Mouse (Mus musculus) forebrain, embryonic 15.5 days (tissue): ENCODE measurements around the gene Stk24. TPM values are rescaled to one million over a fixed set of nuclear protein-coding genes. Genes with fewer than 3 reads are reported as not detected.

Experiments used
- ATAC-seq: fragments of 200-750 bp; cut with Nextera tagmentation; replicated peaks from 2 replicates; pipeline ENCODE4 v1.8.0; 2017; ENCODE audit warnings: mild to moderate bottlenecking, moderate TSS enrichment, moderate library complexity
- H3K27ac ChIP-seq: fragments of 300-500 bp; sonication (generic); replicated peaks from 2 replicates; pipeline ENCODE4 v1.5.1; 2015; ENCODE audit warnings: mild to moderate bottlenecking, inconsistent platforms
- H3K27me3 ChIP-seq: fragments of 300-500 bp; sonication (generic); 2 replicates; pipeline ENCODE4 v1.6.1; 2015; ENCODE audit warnings: inconsistent platforms
- H3K36me3 ChIP-seq: fragments of 300-500 bp; sonication (generic); 2 replicates; pipeline ENCODE4 v1.6.1; 2015; ENCODE audit warnings: mild to moderate bottlenecking, inconsistent platforms
- H3K4me1 ChIP-seq: fragments of 300-500 bp; sonication (generic); 2 replicates; pipeline ENCODE4 v1.6.1; 2015; ENCODE audit warnings: inconsistent platforms
- H3K4me2 ChIP-seq: fragments of 300-500 bp; sonication (generic); replicated peaks from 2 replicates; pipeline ENCODE4 v1.6.1; 2015; ENCODE audit warnings: mild to moderate bottlenecking, inconsistent platforms
- H3K4me3 ChIP-seq: fragments of 300-500 bp; sonication (generic); 2 replicates; pipeline ENCODE4 v1.5.1; 2015; ENCODE audit warnings: mild to moderate bottlenecking, inconsistent platforms
- H3K9ac ChIP-seq: fragments of 300-500 bp; sonication (generic); replicated peaks from 2 replicates; pipeline ENCODE4 v1.6.1; 2015; ENCODE audit warnings: mild to moderate bottlenecking, inconsistent platforms
- H3K9me3 ChIP-seq: fragments of 300-500 bp; sonication (generic); 2 replicates; pipeline ENCODE4 v1.6.1; 2016; ENCODE audit warnings: inconsistent platforms
- WGBS: fragments of 180-500 bp; shearing (Covaris S2); methylation state at CpG from one replicate; pipeline ENCODE4 v1.1.7; 2015; ENCODE audit warnings: mixed read lengths; 5-methylcytosine and 5-hydroxymethylcytosine counted together
- polyA plus RNA-seq: library from polyadenylated mRNA; unstranded; fragments of >200 nt; fragmentation: Nextera tagmentation; extraction: Ambion mirVana; gene quantifications from 2 replicates; pipeline ENCODE4 v1.2.1, GENCODE M21; 2015

Stk24 gene
- polyA plus RNA-seq, 1 experiment from 2014 or later: 24.4 TPM

GRCm38 (mm10) chr14:121298537-121298936 lies 81.3 kb downstream of the Stk24 start:
- H3K27me3 ChIP-seq: no peaks in the 10 kb centered on the region
- H3K4me2 ChIP-seq: no peak overlapping the region
- peaks cover 6% of the 10 kb centered on the region; the same call in 1 of the 2 replicates for H3K4me1 ChIP-seq
- ATAC-seq: no peak
- no peak overlapping the region for H3K9ac ChIP-seq
- no peak overlapping the region for H3K4me3 ChIP-seq
- no peaks in the 10 kb centered on the region for H3K9me3 ChIP-seq
- H3K36me3 ChIP-seq: peaks cover 11% of the 10 kb centered on the region; the same call in 1 of the 2 replicates
- WGBS: 94% methylated on average over 5 of the region's 5 CpGs
- H3K27ac ChIP-seq: no peak overlapping the region

GRCm38 (mm10) chr14:121297103-121297502 lies 82.7 kb downstream of the Stk24 start:
- no peak overlapping the region for H3K9ac ChIP-seq
- no peak overlapping the region for H3K4me2 ChIP-seq
- H3K4me1 ChIP-seq: 0 out of 2 replicates have a peak, but pooled peaks cover 4% of the 10 kb centered on the region
- 72% methylated on average over 6 of the region's 6 CpGs for WGBS
- no peak overlapping the region for H3K4me3 ChIP-seq
- H3K9me3 ChIP-seq: no peaks in the 10 kb centered on the region
- H3K27ac ChIP-seq: peak overlapping the region; percentile 9; the same call in 1 of the 2 replicates
- no peaks in the 10 kb centered on the region for H3K27me3 ChIP-seq
- peaks cover 13% of the 10 kb centered on the region; the same call in 1 of the 2 replicates for H3K36me3 ChIP-seq
- ATAC-seq: no peak

GRCm38 (mm10) chr14:121294484-121294883 lies 85.3 kb downstream of the Stk24 start:
- Histone ChIP-seq H3K27ac (no peak overlapping the region), H3K36me3 (peaks cover 9% of the 10 kb centered on the region; the same call in 1 of the 2 replicates), H3K4me2 (no peak overlapping the region), H3K9ac (no peak overlapping the region), H3K4me3 (no peak overlapping the region), H3K4me1 (0 out of 2 replicates have a peak, but pooled peaks cover 4% of the 10 kb centered on the region), H3K27me3 (no peaks in the 10 kb centered on the region), H3K9me3 (no peaks in the 10 kb centered on the region)
- 91% methylated on average over 12 of the region's 12 CpGs for WGBS
- no peak for ATAC-seq

GRCm38 (mm10) chr14:121292391-121292790 lies 87.4 kb downstream of the Stk24 start:
- H3K9me3 ChIP-seq: no peaks in the 10 kb centered on the region
- WGBS: 95% methylated on average over 3 of the region's 3 CpGs
- H3K4me2 ChIP-seq: no peak overlapping the region
- ATAC-seq: no peak
- no peak overlapping the region for H3K4me3 ChIP-seq
- H3K36me3 ChIP-seq: peaks cover 9% of the 10 kb centered on the region; the same call in 1 of the 2 replicates
- H3K27me3 ChIP-seq: no peaks in the 10 kb centered on the region
- no peak overlapping the region for H3K27ac ChIP-seq
- 0 out of 2 replicates have a peak, but pooled peaks cover 2% of the 10 kb centered on the region for H3K4me1 ChIP-seq
- no peak overlapping the region for H3K9ac ChIP-seq

- Histone ChIP-seq H3K4me1 (no peaks in the 10 kb centered on the region), H3K4me3 (no peak overlapping the region), H3K9me3 (no peaks in the 10 kb centered on the region), H3K36me3 (peaks cover 9% of the 10 kb centered on the region; the same call in 1 of the 2 replicates), H3K27me3 (no peaks in the 10 kb centered on the region), H3K4me2 (no peak overlapping the region), H3K27ac (no peak overlapping the region), H3K9ac (no peak overlapping the region)
- 80% methylated on average over 8 of the region's 8 CpGs for WGBS
- no peak for ATAC-seq
Observed at GRCm38 (mm10) chr14:121291881-121292280, 87.9 kb downstream of the Stk24 start.

- Histone ChIP-seq H3K9me3 (no peaks in the 10 kb centered on the region), H3K9ac (no peak overlapping the region), H3K36me3 (peaks cover 45% of the 10 kb centered on the region), H3K4me2 (no peak overlapping the region), H3K27me3 (no peaks in the 10 kb centered on the region), H3K27ac (no peak overlapping the region), H3K4me3 (no peak overlapping the region), H3K4me1 (no peaks in the 10 kb centered on the region)
- no peak for ATAC-seq
- 93% methylated on average over 14 of the region's 14 CpGs for WGBS
Observed at GRCm38 (mm10) chr14:121285379-121286120, 94.3 kb downstream of the Stk24 start.

GRCm38 (mm10) chr14:121281336-121281710 lies 98.5 kb downstream of the Stk24 start:
- no peak for ATAC-seq
- H3K4me1 ChIP-seq: no peaks in the 10 kb centered on the region
- no peak overlapping the region for H3K27ac ChIP-seq
- H3K4me3 ChIP-seq: no peak overlapping the region
- H3K27me3 ChIP-seq: no peaks in the 10 kb centered on the region
- H3K9me3 ChIP-seq: no peaks in the 10 kb centered on the region
- no peak overlapping the region for H3K4me2 ChIP-seq
- H3K36me3 ChIP-seq: peaks cover 56% of the 10 kb centered on the region
- H3K9ac ChIP-seq: no peak overlapping the region

- Histone ChIP-seq H3K4me1 (no peaks in the 10 kb centered on the region), H3K27me3 (no peaks in the 10 kb centered on the region), H3K4me2 (no peak overlapping the region), H3K27ac (no peak overlapping the region), H3K9me3 (no peaks in the 10 kb centered on the region), H3K9ac (no peak overlapping the region), H3K36me3 (peaks cover 56% of the 10 kb centered on the region), H3K4me3 (no peak overlapping the region)
- 75% methylated on average over 16 of the region's 16 CpGs for WGBS
- no peak for ATAC-seq
Observed at GRCm38 (mm10) chr14:121280601-121281335, 99.0 kb downstream of the Stk24 start.

GRCm38 (mm10) chr14:121279106-121279505 lies 100.7 kb downstream of the Stk24 start:
- Histone ChIP-seq H3K27me3 (no peaks in the 10 kb centered on the region), H3K9ac (no peak overlapping the region), H3K4me1 (no peaks in the 10 kb centered on the region), H3K9me3 (no peaks in the 10 kb centered on the region), H3K27ac (no peak overlapping the region), H3K4me2 (no peak overlapping the region), H3K36me3 (peaks cover 63% of the 10 kb centered on the region), H3K4me3 (no peak overlapping the region)
- WGBS: 33% methylated on average over 6 of the region's 6 CpGs
- peak; percentile 72 for ATAC-seq

GRCm38 (mm10) chr14:121276016-121276415 lies 103.8 kb downstream of the Stk24 start:
- H3K9ac ChIP-seq: no peak overlapping the region
- no peaks in the 10 kb centered on the region for H3K4me1 ChIP-seq
- no peaks in the 10 kb centered on the region for H3K9me3 ChIP-seq
- H3K4me2 ChIP-seq: no peak overlapping the region
- H3K27ac ChIP-seq: no peak overlapping the region
- ATAC-seq: no peak
- H3K36me3 ChIP-seq: peaks cover 59% of the 10 kb centered on the region
- H3K4me3 ChIP-seq: no peak overlapping the region
- no peaks in the 10 kb centered on the region for H3K27me3 ChIP-seq
- 85% methylated on average over 10 of the region's 10 CpGs for WGBS

GRCm38 (mm10) chr14:121274985-121275384 lies 104.8 kb downstream of the Stk24 start:
- Histone ChIP-seq H3K9me3 (no peaks in the 10 kb centered on the region), H3K4me2 (no peak overlapping the region), H3K9ac (no peak overlapping the region), H3K4me3 (no peak overlapping the region), H3K27me3 (no peaks in the 10 kb centered on the region), H3K27ac (no peak overlapping the region), H3K4me1 (no peaks in the 10 kb centered on the region), H3K36me3 (peaks cover 55% of the 10 kb centered on the region)
- WGBS: 78% methylated on average over 12 of the region's 12 CpGs
- no peak for ATAC-seq

GRCm38 (mm10) chr14:121270490-121270889 lies 109.3 kb downstream of the Stk24 start:
- Histone ChIP-seq H3K4me1 (no peaks in the 10 kb centered on the region), H3K27ac (no peak overlapping the region), H3K4me3 (no peak overlapping the region), H3K27me3 (no peaks in the 10 kb centered on the region), H3K9me3 (no peaks in the 10 kb centered on the region), H3K4me2 (no peak overlapping the region), H3K9ac (no peak overlapping the region), H3K36me3 (peaks cover 36% of the 10 kb centered on the region)
- WGBS: 85% methylated on average over 6 of the region's 6 CpGs
- no peak for ATAC-seq
